Mouse (Mus musculus) midbrain, embryonic 16.5 days (tissue): Measurements from ENCODE around the gene Cntn4. TPM values are rescaled to one million over a fixed set of nuclear protein-coding genes. Genes with fewer than 3 reads are reported as not detected.
"Not testable (repeated sequence)": the region's sequence is repeated elsewhere in the genome, so short reads cannot be mapped to it uniquely, and the experiment has no call there.

Experiments used
- ATAC-seq: fragments of 200-750 bp; cut with Nextera tagmentation; 2 replicates; pipeline ENCODE4 v1.8.0; 2017; ENCODE audit warnings: moderate TSS enrichment
- H3K27ac ChIP-seq: fragments of 300-500 bp; sonication (generic); 2 replicates; pipeline ENCODE4 v1.5.1; 2014; ENCODE audit warnings: mild to moderate bottlenecking, low read length, mixed read lengths
- H3K27me3 ChIP-seq: fragments of 300-500 bp; sonication (generic); 2 replicates; pipeline ENCODE4 v1.6.1; 2014; ENCODE audit warnings: low read depth, low read length, mixed read lengths; ENCODE audit not compliant: control insufficient read depth, insufficient read depth
- H3K36me3 ChIP-seq: fragments of 300-500 bp; sonication (generic); 2 replicates; pipeline ENCODE4 v1.6.1; 2014; ENCODE audit warnings: mild to moderate bottlenecking, low read length, moderate library complexity, mixed read lengths; ENCODE audit not compliant: control insufficient read depth, insufficient read depth
- H3K4me1 ChIP-seq: fragments of 300-500 bp; sonication (generic); 2 replicates; pipeline ENCODE4 v1.6.1; 2014; ENCODE audit warnings: mild to moderate bottlenecking, low read length, mixed read lengths; ENCODE audit not compliant: control insufficient read depth, insufficient read depth
- H3K4me2 ChIP-seq: fragments of 300-500 bp; sonication (generic); 2 replicates; pipeline ENCODE4 v1.6.1; 2014; ENCODE audit warnings: mild to moderate bottlenecking, low read length, mixed read lengths
- H3K4me3 ChIP-seq: fragments of 300-500 bp; sonication (generic); 2 replicates; pipeline ENCODE4 v1.5.1; 2014; ENCODE audit warnings: low read depth, mild to moderate bottlenecking, low read length, moderate library complexity, mixed read lengths
- H3K9ac ChIP-seq: fragments of 300-500 bp; sonication (generic); 2 replicates; pipeline ENCODE4 v1.6.1; 2014; ENCODE audit warnings: low read depth, low read length, mixed read lengths
- H3K9me3 ChIP-seq: fragments of 300-500 bp; sonication (generic); replicated peaks from 2 replicates; pipeline ENCODE4 v1.6.1; 2014; ENCODE audit warnings: mild to moderate bottlenecking, low read length, mixed read lengths; ENCODE audit not compliant: control insufficient read depth, poor library complexity, severe bottlenecking
- WGBS: fragments of 180-500 bp; shearing (Covaris S2); extraction: QIAGEN DNeasy Blood & Tissue Kit; methylation state at CpG from one replicate; pipeline ENCODE4 v1.1.7; 2014; 5-methylcytosine and 5-hydroxymethylcytosine counted together
- polyA plus RNA-seq: library from polyadenylated mRNA; unstranded; fragments of >200 nt; fragmentation: Nextera tagmentation; extraction: Ambion mirVana; gene quantifications from 2 replicates; pipeline ENCODE4 v1.2.1, GENCODE M21; 2015

Cntn4 gene
- polyA plus RNA-seq, 1 experiment from 2014 or later: 31.3 TPM

DNA sequence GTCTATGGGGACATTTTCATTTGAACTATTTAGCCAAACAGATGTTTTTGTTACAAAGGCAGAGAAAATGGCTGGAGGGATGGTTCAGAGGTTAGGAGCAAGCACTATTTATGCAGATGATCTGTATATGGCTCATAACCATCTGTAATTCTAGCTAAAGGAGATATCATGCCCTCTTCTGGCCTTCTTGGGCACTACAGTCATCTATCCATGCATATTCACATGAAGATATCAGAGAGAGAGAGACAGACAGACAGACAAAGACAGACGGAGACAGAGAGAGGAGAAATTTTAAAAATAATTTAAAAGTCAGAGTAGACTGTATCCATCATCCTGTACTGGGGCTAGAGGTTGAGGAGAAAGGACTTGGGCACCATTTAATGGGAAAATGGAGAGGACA, 652.2 kb downstream of the Cntn4 start:
- Histone ChIP-seq H3K4me1 (no peaks in the 10 kb centered on the region), H3K4me2 (no peak overlapping the region), H3K4me3 (no peak overlapping the region), H3K9ac (no peak overlapping the region), H3K27me3 (no peaks in the 10 kb centered on the region), H3K36me3 (no peaks in the 10 kb centered on the region), H3K27ac (no peak overlapping the region), H3K9me3 (no peaks in the 10 kb centered on the region)
- WGBS: 68% methylated on average over 1 of the region's 1 CpGs
- ATAC-seq: no peak

DNA sequence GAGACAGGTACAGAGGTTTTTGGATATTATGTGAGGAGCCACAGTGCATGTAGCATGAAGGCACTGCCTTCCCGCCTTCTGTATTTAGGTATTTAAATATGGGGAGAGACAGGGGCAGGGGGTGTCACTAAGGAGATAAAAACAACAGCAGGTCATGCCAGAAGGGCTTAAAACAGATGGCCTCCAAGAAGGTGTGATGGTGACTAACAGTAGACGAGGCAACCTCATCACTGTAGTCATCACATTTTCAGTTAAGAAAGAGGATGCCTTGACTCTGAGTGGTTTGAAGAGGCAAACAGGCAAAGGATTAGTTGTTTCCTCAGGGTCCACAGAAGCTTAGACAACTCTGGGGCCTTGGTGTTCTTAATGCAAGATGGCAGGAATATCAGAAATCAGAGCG, 655.0 kb downstream of the Cntn4 start:
- Histone ChIP-seq H3K36me3 (no peaks in the 10 kb centered on the region), H3K4me3 (no peak overlapping the region), H3K4me2 (no peak overlapping the region), H3K9me3 (no peaks in the 10 kb centered on the region), H3K4me1 (0 out of 2 replicates have a peak, but pooled peaks cover 3% of the 10 kb centered on the region), H3K27ac (no peak overlapping the region), H3K9ac (no peak overlapping the region), H3K27me3 (no peaks in the 10 kb centered on the region)
- 96% methylated on average over 3 of the region's 3 CpGs for WGBS
- ATAC-seq: no peak

DNA sequence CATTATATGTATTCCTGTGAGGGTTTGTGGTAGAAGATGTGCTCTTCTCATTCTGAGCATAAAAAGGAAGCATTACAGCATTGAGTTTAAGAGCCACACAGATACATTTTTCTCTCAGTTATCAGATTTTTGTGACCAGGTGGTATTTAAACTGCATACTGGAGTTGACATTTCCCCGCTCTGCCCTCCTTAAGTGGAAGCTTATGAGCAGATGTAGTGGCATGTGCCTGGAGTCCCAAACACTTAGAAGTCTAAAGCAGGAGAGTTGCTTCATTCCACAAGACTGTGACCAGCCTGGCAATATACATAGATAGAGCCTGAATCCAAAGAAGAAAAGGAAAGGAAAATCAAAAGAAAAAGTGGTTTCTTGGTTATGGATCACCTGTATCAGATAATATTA, 655.5 kb downstream of the Cntn4 start:
- no peak overlapping the region for H3K9ac ChIP-seq
- H3K4me1 ChIP-seq: 0 out of 2 replicates have a peak, but pooled peaks cover 3% of the 10 kb centered on the region
- no peaks in the 10 kb centered on the region for H3K27me3 ChIP-seq
- no peak overlapping the region for H3K4me2 ChIP-seq
- H3K36me3 ChIP-seq: no peaks in the 10 kb centered on the region
- H3K9me3 ChIP-seq: no peaks in the 10 kb centered on the region
- H3K27ac ChIP-seq: no peak overlapping the region
- WGBS: 90% methylated on average over 1 of the region's 1 CpGs
- no peak overlapping the region for H3K4me3 ChIP-seq
- no peak for ATAC-seq

DNA sequence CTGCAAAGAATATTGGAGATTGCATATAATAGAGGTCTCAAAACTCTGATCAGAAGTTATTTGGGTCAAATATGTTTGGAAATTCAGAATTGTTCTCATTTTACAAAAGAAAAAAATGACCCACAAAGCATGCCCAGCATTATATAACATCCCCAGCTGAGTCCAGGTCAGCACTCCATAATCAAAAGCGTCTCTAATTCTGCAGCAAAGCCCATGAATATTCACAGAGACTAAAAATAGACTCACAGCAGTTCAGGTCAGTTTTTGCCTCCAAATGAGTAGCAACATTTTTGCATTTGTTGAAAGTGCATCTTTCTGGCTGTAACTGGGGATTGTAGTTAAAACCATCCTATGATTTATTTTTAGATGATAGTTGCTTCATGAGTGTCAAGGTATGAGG, 657.6 kb downstream of the Cntn4 start:
- Histone ChIP-seq H3K4me3 (no peak overlapping the region), H3K27me3 (no peaks in the 10 kb centered on the region), H3K36me3 (no peaks in the 10 kb centered on the region), H3K4me1 (0 out of 2 replicates have a peak, but pooled peaks cover 3% of the 10 kb centered on the region), H3K4me2 (no peak overlapping the region), H3K9me3 (no peaks in the 10 kb centered on the region), H3K9ac (no peak overlapping the region), H3K27ac (no peak overlapping the region)
- no peak for ATAC-seq
- 18% methylated on average over 1 of the region's 1 CpGs for WGBS

DNA sequence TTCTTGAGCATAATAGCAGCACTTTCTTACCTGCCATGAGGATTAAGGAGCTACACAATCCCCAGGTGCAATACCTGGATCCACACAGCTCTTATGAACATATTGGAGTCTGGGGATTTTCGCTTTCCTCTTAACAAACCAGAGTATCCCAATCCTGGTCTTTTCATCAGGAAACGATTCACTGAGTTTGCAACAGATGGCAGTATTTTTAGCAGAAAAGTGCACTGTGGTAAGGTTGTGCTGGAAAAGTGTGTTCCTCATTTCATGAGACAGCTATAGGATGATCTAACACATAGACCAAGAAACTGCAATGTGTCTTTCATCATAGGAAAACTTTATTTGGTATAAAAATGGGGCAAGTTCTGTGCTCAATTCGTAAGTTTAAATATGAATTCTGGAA, 659.3 kb downstream of the Cntn4 start:
- Histone ChIP-seq H3K4me1 (0 out of 2 replicates have a peak, but pooled peaks cover 3% of the 10 kb centered on the region), H3K9ac (no peak overlapping the region), H3K4me2 (no peak overlapping the region), H3K4me3 (no peak overlapping the region), H3K36me3 (no peaks in the 10 kb centered on the region), H3K9me3 (no peaks in the 10 kb centered on the region), H3K27ac (no peak overlapping the region), H3K27me3 (no peaks in the 10 kb centered on the region)
- ATAC-seq: no peak
- 89% methylated on average over 3 of the region's 3 CpGs for WGBS

DNA sequence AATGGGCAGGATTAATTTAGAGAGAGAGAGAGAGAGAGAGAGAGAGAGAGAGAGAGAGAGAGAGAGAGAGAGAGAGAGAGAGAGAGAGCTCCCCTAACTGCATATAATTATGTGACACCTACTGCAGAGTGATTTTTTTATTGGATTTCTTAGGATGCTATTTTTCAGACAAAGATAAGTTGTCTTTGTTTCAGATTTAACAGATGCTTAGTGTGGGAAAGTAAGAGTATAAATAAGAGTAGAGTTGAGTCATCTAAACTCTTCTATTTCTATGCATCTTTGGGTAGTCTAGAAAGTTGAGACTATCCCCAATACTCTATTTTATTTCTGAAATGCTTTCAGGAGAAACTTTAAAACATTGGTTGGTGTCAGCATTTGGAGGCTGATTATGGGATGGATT, 660.4 kb downstream of the Cntn4 start:
- 0 out of 2 replicates have a peak, but pooled peaks cover 3% of the 10 kb centered on the region for H3K4me1 ChIP-seq
- no peak overlapping the region for H3K4me3 ChIP-seq
- no peak for ATAC-seq
- H3K9ac ChIP-seq: no peak overlapping the region
- H3K27me3 ChIP-seq: no peaks in the 10 kb centered on the region
- no peak overlapping the region for H3K27ac ChIP-seq
- H3K9me3 ChIP-seq: no peaks in the 10 kb centered on the region
- H3K4me2 ChIP-seq: no peak overlapping the region
- H3K36me3 ChIP-seq: no peaks in the 10 kb centered on the region

DNA sequence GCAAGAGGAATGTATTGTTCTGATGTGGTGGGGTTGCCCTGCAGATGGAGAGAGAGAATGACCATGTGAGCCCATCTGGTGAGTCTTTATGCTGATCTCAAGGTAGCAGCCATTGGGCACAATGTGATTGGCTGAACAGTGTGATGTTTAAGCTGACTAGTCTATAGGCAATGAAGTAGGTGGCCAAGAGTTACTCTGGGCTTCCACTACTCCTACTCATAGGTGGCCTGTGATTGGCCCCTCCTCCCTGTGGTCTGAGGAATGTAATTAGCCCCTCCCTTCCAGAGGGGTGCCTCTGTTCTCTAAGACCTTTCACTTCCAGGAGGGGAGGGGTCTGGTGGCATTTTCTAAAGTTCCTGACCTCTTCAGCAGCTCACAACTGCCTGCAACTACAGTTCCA, 663.7 kb downstream of the Cntn4 start:
- no peak overlapping the region for H3K9ac ChIP-seq
- H3K4me1 ChIP-seq: no peaks in the 10 kb centered on the region
- no peaks in the 10 kb centered on the region for H3K36me3 ChIP-seq
- H3K9me3 ChIP-seq: no peaks in the 10 kb centered on the region
- no peak overlapping the region for H3K27ac ChIP-seq
- no peak for ATAC-seq
- no peak overlapping the region for H3K4me3 ChIP-seq
- no peaks in the 10 kb centered on the region for H3K27me3 ChIP-seq
- no peak overlapping the region for H3K4me2 ChIP-seq

DNA sequence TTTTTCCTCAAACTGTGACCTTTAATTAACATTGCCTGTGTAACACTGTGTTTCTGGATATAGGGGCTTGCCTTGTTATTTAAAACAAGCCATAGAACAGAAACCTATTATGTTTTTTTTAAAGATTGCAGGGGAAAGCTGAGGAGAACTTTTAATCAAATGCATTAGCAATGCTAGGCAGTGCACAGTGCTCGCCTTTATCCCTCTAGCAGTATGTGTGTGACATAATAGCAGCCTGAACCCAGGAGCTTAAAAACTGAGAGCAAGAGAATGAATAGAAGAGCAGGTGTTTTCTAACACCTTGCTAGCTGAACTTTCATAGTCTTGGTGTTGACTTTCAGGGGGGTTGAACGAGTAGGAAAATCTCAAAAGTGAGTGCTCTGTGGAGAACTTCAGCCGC, 672.6 kb downstream of the Cntn4 start:
- 33% methylated on average over 3 of the region's 3 CpGs for WGBS
- ATAC-seq: no peak
- H3K36me3 ChIP-seq: no peaks in the 10 kb centered on the region
- H3K9me3 ChIP-seq: no peaks in the 10 kb centered on the region
- H3K4me1 ChIP-seq: no peaks in the 10 kb centered on the region
- no peak overlapping the region for H3K9ac ChIP-seq
- no peaks in the 10 kb centered on the region for H3K27me3 ChIP-seq
- H3K4me2 ChIP-seq: no peak overlapping the region
- no peak overlapping the region for H3K27ac ChIP-seq
- no peak overlapping the region for H3K4me3 ChIP-seq

DNA sequence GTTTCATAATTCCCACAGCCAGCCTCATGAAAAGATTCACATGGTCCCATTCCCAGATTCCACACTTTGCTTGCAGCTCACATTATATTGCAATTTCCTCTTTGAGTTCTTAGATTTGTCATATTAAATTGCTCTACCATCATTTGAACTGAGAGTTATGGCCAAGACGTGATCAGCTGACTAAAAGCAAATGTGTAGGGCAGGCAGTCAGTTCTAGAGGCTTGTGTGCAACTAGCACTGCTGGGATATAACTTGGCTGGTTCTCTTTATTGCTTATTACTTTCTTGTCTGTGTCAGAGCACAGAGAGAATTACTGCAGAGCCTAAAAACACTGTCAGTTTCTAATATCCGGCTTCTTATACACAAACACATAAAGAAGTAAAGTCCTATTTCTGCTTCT, 673.9 kb downstream of the Cntn4 start:
- ATAC-seq: no peak

DNA sequence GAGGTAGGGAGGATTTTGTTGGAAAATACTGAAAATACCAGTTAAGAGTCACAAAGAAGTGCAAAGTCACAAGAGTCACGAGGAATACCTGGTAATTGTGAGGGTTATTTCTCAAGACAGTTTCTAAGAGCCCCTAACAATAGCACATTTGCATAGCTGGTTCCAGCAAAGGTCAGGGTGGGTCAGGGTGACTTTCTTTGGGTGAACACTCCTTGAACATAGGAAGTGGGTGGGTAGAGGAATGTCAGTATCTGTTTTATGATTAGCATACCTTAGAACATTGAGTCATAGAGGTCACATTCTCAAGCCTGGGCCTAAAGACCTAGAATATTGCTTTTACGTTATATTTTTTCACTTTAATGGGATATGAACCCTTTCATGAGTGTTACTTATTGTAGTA, 681.3 kb downstream of the Cntn4 start:
- not testable (repeated sequence) for H3K27ac ChIP-seq, H3K9me3 ChIP-seq, H3K9ac ChIP-seq, ATAC-seq, H3K4me1 ChIP-seq, H3K4me3 ChIP-seq, H3K4me2 ChIP-seq, H3K36me3 ChIP-seq, H3K27me3 ChIP-seq
- WGBS: 89% methylated on average over 2 of the region's 2 CpGs

More for the DNA sequence above, 673.9 kb downstream of the Cntn4 start:
- WGBS: 85% methylated on average over 2 of the region's 2 CpGs
- Histone ChIP-seq H3K27ac (no peak overlapping the region), H3K4me3 (no peak overlapping the region), H3K9ac (no peak overlapping the region), H3K4me2 (no peak overlapping the region), H3K9me3 (no peaks in the 10 kb centered on the region), H3K4me1 (no peaks in the 10 kb centered on the region), H3K36me3 (no peaks in the 10 kb centered on the region), H3K27me3 (no peaks in the 10 kb centered on the region)
